Mouse (Mus musculus) G1E (cell line): ENCODE measurements around the gene Pde4d.

Source experiments
- CTCF ChIP-seq: IDR thresholded peaks from 2 replicates; pipeline ENCODE4 v1.5.1; 2012; ENCODE audit warnings: low read depth, low read length, inconsistent platforms, mixed read lengths
- GATA1 ChIP-seq: IDR thresholded peaks from 2 replicates; pipeline ENCODE4 v1.6.1; 2012; ENCODE audit warnings: borderline replicate concordance, low read length, inconsistent platforms, mixed read lengths
- GATA2 ChIP-seq: IDR thresholded peaks from 2 replicates; pipeline ENCODE4 v1.6.1; 2012; ENCODE audit warnings: low read depth, low read length, inconsistent platforms, borderline replicate concordance
- POLR2AphosphoS5 ChIP-seq: IDR thresholded peaks from 2 replicates; pipeline ENCODE4 v1.6.1; 2012; ENCODE audit warnings: low read depth, low read length, inconsistent platforms; ENCODE audit not compliant: insufficient replicate concordance

DNA sequence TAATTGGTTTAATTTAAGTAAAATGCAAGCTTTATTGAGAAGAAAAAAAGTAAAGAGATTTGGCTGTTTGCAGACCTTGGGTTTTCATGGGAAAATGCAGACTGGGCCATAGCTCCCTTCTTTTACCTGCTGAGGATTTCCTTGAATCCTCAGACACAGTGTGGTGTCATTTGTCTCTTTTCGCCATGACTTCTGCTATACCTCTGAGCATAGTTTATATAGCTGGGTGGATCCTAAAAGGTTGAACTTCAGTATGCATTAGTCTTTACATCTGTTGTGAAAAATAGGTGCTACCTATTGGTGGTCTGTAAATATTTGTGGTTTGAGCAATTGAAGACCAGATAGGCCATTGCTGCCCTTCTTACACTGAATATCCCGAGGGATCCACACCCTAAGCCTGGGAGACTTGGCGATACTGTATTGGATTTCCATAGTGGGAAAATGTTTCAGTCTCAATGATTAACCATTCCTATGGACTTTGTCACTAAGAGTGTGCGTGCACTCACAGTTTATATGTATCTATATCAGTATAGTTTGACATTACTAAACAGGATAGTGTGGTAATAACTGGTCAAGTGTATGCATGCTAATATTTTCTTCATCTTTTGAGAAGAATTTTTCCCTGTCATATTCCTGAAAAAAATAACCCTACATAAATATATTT is 819.0 kb downstream of the Pde4d start:
- no peak for TF ChIP-seq CTCF
- no peak for TF ChIP-seq GATA1
- no peak for TF ChIP-seq GATA2
- TF ChIP-seq POLR2AphosphoS5 = no peak
